Mouse (Mus musculus): ENCODE data around the gene Ccser2.

DNA sequence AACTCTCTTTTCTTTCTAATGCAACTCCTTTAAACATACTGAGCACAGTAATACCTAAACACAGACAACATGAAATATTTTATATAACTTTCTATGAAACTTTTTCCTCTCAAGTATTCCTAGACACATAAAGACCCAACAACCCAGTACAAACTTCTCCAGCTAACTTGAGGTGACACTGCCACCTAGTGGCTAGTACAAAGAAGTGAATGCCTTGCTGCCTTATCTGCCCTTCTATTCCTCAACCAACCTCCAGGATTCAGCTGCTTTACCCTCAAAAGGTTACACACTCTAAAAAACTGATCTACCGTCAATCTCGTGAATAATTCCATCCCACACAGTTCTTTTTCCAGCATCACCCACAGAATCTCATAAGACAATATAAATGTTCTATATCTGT, 16.4 kb downstream of the Ccser2 start:
- TF ChIP-seq POLR2A (IDR thresholded peaks at IDR 0.05; ENCODE audit: insufficient read length, low read depth) (no peak), POLR2AphosphoS2 (IDR thresholded peaks at IDR 0.05; ENCODE audit: insufficient read length, low read depth) (no peak), USF1 (IDR thresholded peaks at IDR 0.05; ENCODE audit: low read depth) (no peak), TCF12 (IDR thresholded peaks at IDR 0.05; ENCODE audit: insufficient read depth, poor library complexity, severe bottlenecking) (no peak)
